Mouse (Mus musculus) kidney, postnatal 25 days (tissue): Measurements from ENCODE around the gene Bpi.

Source experiments
- DNase-seq, 2 experiments: peaks; one replicate each; pipeline ENCODE4 v3.0.0; 2021; ENCODE audit warnings: mixed read lengths in 2 of 2

Gene Bpi

DNA sequence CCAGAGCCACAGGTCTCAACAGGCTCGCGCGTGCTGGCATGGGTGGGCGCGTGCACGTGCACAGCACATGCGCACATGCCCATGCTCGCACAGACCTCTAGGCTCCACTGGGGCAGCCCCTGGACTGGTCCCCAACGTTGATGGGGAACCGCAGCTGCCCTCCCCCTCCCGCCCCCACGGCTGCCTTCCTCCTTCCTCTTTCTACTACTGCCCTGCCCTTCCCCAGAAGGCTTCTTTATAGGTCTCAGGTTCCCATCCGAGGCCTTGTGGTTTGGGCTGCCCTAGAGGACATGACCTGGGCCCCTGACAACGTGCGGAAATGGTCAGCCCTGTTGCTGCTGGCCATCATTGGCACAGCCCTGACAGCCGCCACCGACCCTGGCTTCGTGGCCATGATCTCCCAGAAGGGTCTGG, at the start of gene Bpi:
Bpi (plus strand) TSS at position 90 of the 414 bp plus-strand sequence.
- DNase-seq, result no peak

GRCm38 (mm10) chr2:158209776-158210175, 48.1 kb upstream of the Bpi start:
- peak in 1 of 2 experiments; percentile 18 for DNase-seq

- DNase-seq, result peak; percentile 55 to 74
These were observed 47.4 kb upstream of the Bpi start for GRCm38 (mm10) chr2:158210503-158210902.

DNA sequence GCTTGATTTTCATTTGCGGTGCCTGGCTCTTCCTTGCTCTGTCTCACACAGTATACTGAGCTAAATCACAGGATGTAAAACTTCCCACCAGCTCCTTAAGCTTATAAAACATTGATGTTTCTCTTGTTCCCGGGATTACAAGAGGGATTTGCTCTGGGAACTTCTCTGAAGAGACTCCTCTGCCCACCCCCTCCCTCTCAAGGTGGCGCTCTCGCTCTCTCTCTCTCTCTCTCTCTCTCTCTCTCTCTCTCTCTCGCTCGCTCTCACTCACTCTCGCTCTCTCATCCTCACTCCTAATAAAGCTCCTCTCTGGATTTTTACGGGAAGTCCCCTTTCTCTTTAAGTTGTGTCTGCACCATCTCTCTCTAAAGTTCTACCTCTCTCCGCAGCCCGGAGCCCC, 46.9 kb upstream of the Bpi start:
- no peak for DNase-seq

DNA sequence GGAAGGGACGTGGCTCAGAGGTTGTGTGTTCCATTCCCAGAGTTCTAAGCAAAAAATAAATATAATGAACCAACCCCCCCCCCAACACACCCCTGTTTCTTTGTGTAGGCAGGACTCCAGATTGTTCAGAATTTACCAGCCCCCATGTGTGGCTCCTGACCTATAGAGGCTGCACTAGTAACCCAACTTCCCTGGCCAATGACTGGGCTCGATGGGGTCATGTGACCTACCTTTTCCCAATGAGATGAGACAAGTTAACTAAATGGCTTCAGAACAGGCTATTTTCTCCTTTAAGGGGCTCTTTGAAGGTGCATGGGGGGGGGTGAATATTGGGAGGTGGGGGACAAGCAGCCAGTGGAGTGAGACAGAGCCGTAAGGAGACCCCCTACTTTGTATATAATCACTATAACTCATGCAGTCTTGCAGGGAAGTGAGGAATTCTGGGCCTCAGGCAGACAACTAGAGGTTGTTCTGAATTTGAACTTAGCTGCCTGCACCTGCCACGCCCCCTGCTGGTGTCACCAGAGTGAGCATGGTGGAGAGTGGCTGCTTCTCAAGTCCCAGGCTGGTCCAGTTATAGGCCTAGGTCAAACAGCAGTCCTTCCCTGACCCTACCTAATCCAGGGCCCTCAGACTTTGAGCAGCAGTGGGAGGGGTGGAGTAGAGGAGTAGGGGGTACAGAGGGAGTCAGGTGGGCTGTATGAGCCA, 46.0 kb upstream of the Bpi start:
- DNase-seq, result peak in 1 of 2 experiments; percentile 30

- DNase-seq, result peak; percentile 60 to 80
These were observed 42.4 kb upstream of the Bpi start for GRCm38 (mm10) chr2:158215283-158216117.

- no peak for DNase-seq
These were observed 41.4 kb upstream of the Bpi start for GRCm38 (mm10) chr2:158216510-158216909.

DNA sequence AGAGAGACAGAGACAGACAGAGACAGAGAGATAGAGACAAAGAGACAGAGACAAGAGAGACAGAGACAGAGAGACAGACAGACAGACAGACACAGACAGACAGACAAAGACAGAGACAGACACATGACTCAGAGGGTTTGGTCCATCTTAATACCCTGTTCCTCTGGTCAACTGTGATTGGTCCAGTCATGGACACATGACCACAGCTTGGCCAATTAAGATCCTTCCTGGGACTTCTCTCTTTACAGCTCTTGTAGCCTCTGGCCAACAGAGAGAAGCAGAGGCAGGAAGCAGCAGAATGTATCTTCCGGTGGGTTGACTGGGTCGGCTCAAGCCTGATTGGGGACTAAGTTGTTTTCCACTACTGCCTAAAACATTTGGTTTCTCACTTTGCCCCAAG, 38.3 kb upstream of the Bpi start:
- no peak for DNase-seq

DNA sequence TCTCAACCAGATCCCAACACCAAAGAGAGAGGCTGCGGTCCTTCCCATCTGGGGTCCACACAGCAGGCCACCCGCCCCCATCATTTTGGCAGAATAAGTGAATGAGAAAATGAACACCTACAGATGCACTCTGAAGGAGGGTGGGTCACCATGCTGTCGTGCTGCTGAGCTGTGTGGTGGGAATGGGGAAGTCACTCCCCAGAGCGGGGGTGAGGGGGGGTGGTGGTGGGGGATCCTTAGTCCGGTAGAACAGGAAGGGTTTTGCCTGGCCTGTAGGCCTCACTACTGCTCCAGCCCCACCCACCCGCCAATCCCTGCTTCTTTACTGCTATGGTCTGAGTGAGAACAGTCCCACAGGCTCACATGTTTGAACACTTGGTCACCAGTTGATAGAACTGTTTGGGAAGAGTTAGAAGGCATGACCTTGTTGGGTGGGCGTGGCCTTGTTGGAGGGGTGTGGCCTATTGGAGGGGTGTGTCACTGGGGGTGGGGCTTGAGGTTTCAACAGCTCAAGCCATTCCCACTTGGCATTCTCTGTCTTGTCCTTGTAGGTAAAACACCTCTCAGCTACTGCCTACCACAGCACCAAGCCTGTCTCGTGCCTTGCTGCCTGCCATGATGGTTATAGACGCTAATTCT, 36.3 kb upstream of the Bpi start:
- DNase-seq, result no peak

GRCm38 (mm10) chr2:158222664-158223063, 35.2 kb upstream of the Bpi start:
- DNase-seq, result peak in 1 of 2 experiments; percentile 50

DNA sequence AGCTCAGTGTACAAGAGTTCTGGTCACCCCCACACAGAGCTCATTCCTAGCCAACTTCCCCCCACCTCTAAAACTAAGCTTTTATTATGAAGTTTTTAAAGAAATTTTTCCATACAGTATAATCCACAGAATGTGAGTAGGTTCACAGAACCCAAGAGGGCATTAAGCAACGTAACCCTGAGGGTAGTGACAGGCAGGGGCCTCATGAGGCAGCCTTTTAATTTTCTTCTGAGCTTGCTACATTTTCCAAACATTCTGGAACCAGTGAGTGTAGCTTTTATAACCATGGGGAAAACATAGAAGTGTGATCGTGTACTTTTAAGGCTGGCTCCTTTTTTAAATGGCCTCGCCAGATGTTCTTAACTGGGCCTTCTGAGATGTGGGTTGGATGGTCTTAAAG, 34.4 kb upstream of the Bpi start:
- DNase-seq, result no peak

- DNase-seq, result peak; percentile 65 to 76
These were observed 32.6 kb upstream of the Bpi start for GRCm38 (mm10) chr2:158225301-158225700.

GRCm38 (mm10) chr2:158228670-158229502, 29.0 kb upstream of the Bpi start, which contains the start of gene D630003M21Rik:
TSS of gene D630003M21Rik (minus strand) at chr2:158229222.
- peak; percentile 43 to 67 for DNase-seq

DNA sequence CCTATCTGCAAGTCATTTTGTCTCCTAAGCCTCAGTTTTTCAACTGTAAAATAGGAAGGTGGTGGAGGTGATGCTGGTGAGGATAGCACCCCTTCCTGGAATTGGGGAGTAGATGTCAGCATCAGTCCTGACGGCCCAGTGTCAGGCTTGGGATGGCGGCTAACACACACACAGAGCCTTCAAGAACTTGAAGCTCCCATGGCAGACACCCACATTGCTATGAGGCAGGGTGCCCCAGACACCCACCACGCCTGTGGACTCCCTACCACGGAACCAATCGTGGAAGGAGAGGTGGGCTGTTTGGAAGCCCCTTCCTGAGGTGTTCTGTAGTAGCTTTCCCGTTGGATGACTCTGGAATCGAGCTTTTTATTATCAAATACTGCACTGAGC, 28.4 kb upstream of the Bpi start:
- no peak for DNase-seq

DNA sequence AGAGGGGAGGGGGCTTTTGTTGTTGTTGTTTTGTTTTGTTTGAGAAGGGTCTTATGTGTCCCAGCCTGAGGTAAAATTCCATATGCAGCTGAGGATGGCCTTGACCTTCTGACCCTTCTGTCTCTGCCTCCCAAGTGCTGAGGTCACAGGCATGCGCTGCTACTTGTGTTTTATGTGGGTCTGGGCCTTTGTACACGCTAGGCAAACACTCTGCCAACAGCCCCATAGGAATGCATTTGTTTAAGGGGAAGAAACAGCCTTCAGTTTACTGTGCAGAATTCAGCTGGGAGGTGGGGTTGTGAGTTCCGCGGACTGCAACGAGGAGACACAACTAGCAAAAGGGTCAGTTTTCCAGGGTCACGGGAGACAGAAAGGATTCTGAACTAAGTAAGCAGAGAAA, 27.3 kb upstream of the Bpi start:
- DNase-seq, result no peak

GRCm38 (mm10) chr2:158231071-158231470, 26.8 kb upstream of the Bpi start:
- DNase-seq, result no peak

DNA sequence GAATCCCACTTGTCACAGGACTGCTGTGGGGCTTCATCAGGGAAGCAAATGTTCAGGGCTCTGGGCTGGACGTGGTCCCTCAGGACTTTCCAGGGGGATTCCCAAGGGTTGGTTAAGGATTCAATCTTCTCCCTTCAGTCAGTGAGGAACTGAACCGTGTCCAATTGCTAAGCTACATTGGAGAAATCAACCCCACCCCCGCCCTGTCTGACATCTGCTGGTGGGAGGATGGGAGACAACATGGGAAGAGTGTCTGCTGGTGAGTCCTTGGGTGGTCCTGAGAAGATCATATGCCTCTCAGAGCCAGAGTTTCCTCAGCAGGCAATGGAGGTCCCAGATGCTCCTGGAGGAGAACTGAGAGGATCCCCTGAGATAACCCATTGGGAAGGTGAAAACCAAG, 25.5 kb upstream of the Bpi start:
- DNase-seq, result no peak

DNA sequence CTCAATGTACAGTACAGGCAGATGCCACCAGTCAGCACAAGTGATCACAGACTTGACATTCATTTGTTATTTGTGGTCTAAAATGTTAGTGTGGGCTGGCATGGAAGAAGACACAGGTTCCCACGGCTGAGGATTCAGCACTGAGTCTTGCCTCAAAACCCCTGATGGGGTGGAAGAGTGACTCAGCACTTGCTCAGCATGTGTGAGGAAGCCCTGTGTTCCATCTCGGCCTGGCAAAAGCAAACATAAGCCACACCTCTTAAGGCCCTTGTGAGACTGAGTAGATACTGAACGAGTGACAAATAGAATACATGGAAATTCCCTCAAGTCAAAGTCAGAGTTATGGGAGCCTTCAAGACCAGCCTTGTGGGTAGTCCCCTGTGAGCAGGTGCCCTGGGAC, 24.8 kb upstream of the Bpi start:
- no peak for DNase-seq

- DNase-seq, result no peak
These were observed 21.2 kb upstream of the Bpi start for GRCm38 (mm10) chr2:158236698-158237097.

GRCm38 (mm10) chr2:158238101-158238500, 19.8 kb upstream of the Bpi start:
- DNase-seq, result no peak

- DNase-seq, result no peak
These were observed 16.7 kb upstream of the Bpi start for GRCm38 (mm10) chr2:158241126-158241738.
